Mouse (Mus musculus) MEL (cell line): Measurements from ENCODE around the gene Fam214a. TPM values are rescaled to one million over a fixed set of nuclear protein-coding genes. Genes with fewer than 3 reads are reported as not detected.

ENCODE experiments used
- DNase-seq: peaks from one replicate; pipeline ENCODE4 v3.0.0; 2011; ENCODE audit warnings: low read depth, low spot score
- H3K27ac ChIP-seq: 2 replicates; pipeline ENCODE4 v1.5.1; 2012; ENCODE audit warnings: low read depth, mild to moderate bottlenecking, control low read depth, low read length, moderate library complexity; ENCODE audit not compliant: control insufficient read depth
- H3K27me3 ChIP-seq, 2 experiments: fragments of 150-350 bp in 1 of 2; sonication (generic) in 1 of 2; 2 replicates each; pipeline ENCODE4 v1.6.1; 2012; ENCODE audit warnings: low read length in 2 of 2, mild to moderate bottlenecking in 2 of 2, improper control_type of control experiment in 1 of 2, moderate library complexity in 1 of 2; ENCODE audit not compliant: insufficient read depth in 2 of 2, control insufficient read depth in 1 of 2
- H3K36me3 ChIP-seq, 2 experiments: 2 replicates each; pipeline ENCODE4 v1.6.1; 2012 to 2014; ENCODE audit warnings: low read length in 2 of 2, improper control_type of control experiment in 1 of 2, inconsistent platforms in 1 of 2, mild to moderate bottlenecking in 1 of 2; ENCODE audit not compliant: insufficient read depth in 2 of 2, control insufficient read depth in 1 of 2
- H3K4me1 ChIP-seq, 2 experiments: fragments of 150-350 bp in 1 of 2; sonication (generic) in 1 of 2; 2 replicates each; pipeline ENCODE4 v1.6.1; 2012; ENCODE audit warnings: low read length in 2 of 2, improper control_type of control experiment in 1 of 2, mild to moderate bottlenecking in 1 of 2; ENCODE audit not compliant: insufficient read depth in 2 of 2, control insufficient read depth in 1 of 2
- H3K4me3 ChIP-seq, 2 experiments: fragments of 150-350 bp in 1 of 2; sonication (generic) in 1 of 2; 2 replicates each; pipeline ENCODE4 v1.5.1; 2012; ENCODE audit warnings: low read depth in 2 of 2, low read length in 2 of 2, mild to moderate bottlenecking in 2 of 2, moderate library complexity in 2 of 2, control low read depth in 1 of 2, improper control_type of control experiment in 1 of 2; ENCODE audit not compliant: control insufficient read depth in 1 of 2, insufficient read depth in 1 of 2
- H3K79me2 ChIP-seq: 2 replicates; pipeline ENCODE4 v1.6.1; 2012; ENCODE audit warnings: mild to moderate bottlenecking, low read length, moderate library complexity; ENCODE audit not compliant: control insufficient read depth, poor library complexity, insufficient read depth
- H3K9ac ChIP-seq: 2 replicates; pipeline ENCODE4 v1.6.1; 2012; ENCODE audit warnings: low read depth, mild to moderate bottlenecking, control low read depth, low read length, moderate library complexity; ENCODE audit not compliant: control insufficient read depth, poor library complexity, severe bottlenecking
- H3K9me3 ChIP-seq: fragments of 150-350 bp; sonication (generic); replicated peaks from 2 replicates; pipeline ENCODE4 v1.6.1; 2012; ENCODE audit warnings: mild to moderate bottlenecking, low read length, improper control_type of control experiment, moderate library complexity; ENCODE audit not compliant: insufficient read depth
- BHLHE40 ChIP-seq: IDR thresholded peaks from 2 replicates; pipeline ENCODE4 v1.6.1; 2012; ENCODE audit warnings: low read depth, mild to moderate bottlenecking, inconsistent platforms, low read length, improper control_type of control experiment, borderline replicate concordance
- CHD1 ChIP-seq: IDR thresholded peaks from 2 replicates; pipeline ENCODE4 v1.6.1; 2012; ENCODE audit warnings: low read depth, mild to moderate bottlenecking, inconsistent platforms, low read length, improper control_type of control experiment
- CHD2 ChIP-seq: IDR thresholded peaks from 2 replicates; pipeline ENCODE4 v1.6.1; 2011; ENCODE audit warnings: low read length, improper control_type of control experiment
- CTCF ChIP-seq, 3 experiments: IDR thresholded peaks in 2 of 3; conservative IDR thresholded peaks in 1 of 3; 2 replicates each; pipeline ENCODE4 v1.5.1; 2011 to 2012; ENCODE audit warnings: low read length in 3 of 3, low read depth in 2 of 3, mild to moderate bottlenecking in 2 of 3, improper control_type of control experiment in 1 of 3, inconsistent platforms in 1 of 3, mixed read lengths in 1 of 3, moderate library complexity in 1 of 3; ENCODE audit not compliant: control insufficient read depth in 1 of 3, insufficient read depth in 1 of 3, poor library complexity in 1 of 3, severe bottlenecking in 1 of 3
- EP300 ChIP-seq, 2 experiments: IDR thresholded peaks; 2 replicates each; pipeline ENCODE4 v1.6.1; 2011; ENCODE audit warnings: improper control_type of control experiment in 2 of 2, low read length in 2 of 2, low read depth in 1 of 2, mild to moderate bottlenecking in 1 of 2
- ETS1 ChIP-seq: IDR thresholded peaks from 2 replicates; pipeline ENCODE4 v1.6.1; 2012; ENCODE audit warnings: low read depth, mild to moderate bottlenecking, inconsistent platforms, low read length, improper control_type of control experiment, moderate library complexity
- MAFK ChIP-seq: IDR thresholded peaks from 2 replicates; pipeline ENCODE4 v1.6.1; 2011; ENCODE audit warnings: low read depth, mild to moderate bottlenecking, low read length, improper control_type of control experiment, borderline replicate concordance
- MAZ ChIP-seq: IDR thresholded peaks from 2 replicates; pipeline ENCODE4 v1.6.1; 2012; ENCODE audit warnings: low read depth, mild to moderate bottlenecking, inconsistent platforms, low read length, improper control_type of control experiment
- MYC ChIP-seq: IDR thresholded peaks from 2 replicates; pipeline ENCODE4 v1.6.1; 2011; ENCODE audit warnings: low read depth, mild to moderate bottlenecking, low read length, improper control_type of control experiment, moderate library complexity
- NRF1 ChIP-seq: IDR thresholded peaks from 2 replicates; pipeline ENCODE4 v1.6.1; 2014; ENCODE audit warnings: low read depth, mild to moderate bottlenecking, inconsistent platforms, low read length, improper control_type of control experiment, moderate library complexity; ENCODE audit not compliant: poor library complexity, insufficient read depth, severe bottlenecking
- POLR2AphosphoS5 ChIP-seq: IDR thresholded peaks from 2 replicates; pipeline ENCODE4 v1.6.1; 2012; ENCODE audit warnings: low read depth, borderline replicate concordance, mild to moderate bottlenecking, inconsistent platforms, low read length, moderate library complexity, mixed read lengths
- RAD21 ChIP-seq: IDR thresholded peaks from 2 replicates; pipeline ENCODE4 v1.6.1; 2011; ENCODE audit warnings: mild to moderate bottlenecking, low read depth, low read length, improper control_type of control experiment
- RCOR1 ChIP-seq: IDR thresholded peaks from 2 replicates; pipeline ENCODE4 v1.6.1; 2012; ENCODE audit warnings: low read depth, mild to moderate bottlenecking, inconsistent platforms, low read length, improper control_type of control experiment
- SMC3 ChIP-seq: IDR thresholded peaks from 2 replicates; pipeline ENCODE4 v1.6.1; 2011; ENCODE audit warnings: low read depth, low read length, improper control_type of control experiment
- TAL1 ChIP-seq: IDR thresholded peaks from 2 replicates; pipeline ENCODE4 v1.6.1; 2012; ENCODE audit warnings: mild to moderate bottlenecking, inconsistent platforms, low read length, moderate library complexity, mixed read lengths
- TBP ChIP-seq: IDR thresholded peaks from 2 replicates; pipeline ENCODE4 v1.8.0; 2011; ENCODE audit warnings: low read depth, low read length, improper control_type of control experiment
- TCF12 ChIP-seq: IDR thresholded peaks from 2 replicates; pipeline ENCODE4 v1.6.1; 2014; ENCODE audit warnings: low read depth, mild to moderate bottlenecking, inconsistent platforms, low read length, improper control_type of control experiment, moderate library complexity
- USF1 ChIP-seq: IDR thresholded peaks from 2 replicates; pipeline ENCODE4 v1.6.1; 2014; ENCODE audit warnings: low read depth, mild to moderate bottlenecking, inconsistent platforms, low read length, improper control_type of control experiment, moderate library complexity
- polyA plus RNA-seq, 2 experiments: library from polyadenylated mRNA; stranded (reverse) in 1 of 2; unstranded in 1 of 2; fragments of >175 nt in 1 of 2; fragments of >200 nt in 1 of 2; gene quantifications; 2 replicates each; pipeline versions ENCODE4 v1.2.1 to v1.2.4; 2012; ENCODE audit warnings: low replicate concordance in 2 of 2, low read depth in 1 of 2; ENCODE audit not compliant: insufficient read length in 2 of 2, insufficient read depth in 1 of 2, missing spikeins in 1 of 2
- total RNA-seq: library from RNA; depleted of rRNA; stranded (reverse); fragments of 300-350 nt; gene quantifications from 2 replicates; pipeline ENCODE4 v1.2.3, GENCODE M21; 2012

Gene Fam214a
- total and polyA plus RNA-seq, 3 experiments = 2.3 to 3.9 TPM; not detected in 1

DNA sequence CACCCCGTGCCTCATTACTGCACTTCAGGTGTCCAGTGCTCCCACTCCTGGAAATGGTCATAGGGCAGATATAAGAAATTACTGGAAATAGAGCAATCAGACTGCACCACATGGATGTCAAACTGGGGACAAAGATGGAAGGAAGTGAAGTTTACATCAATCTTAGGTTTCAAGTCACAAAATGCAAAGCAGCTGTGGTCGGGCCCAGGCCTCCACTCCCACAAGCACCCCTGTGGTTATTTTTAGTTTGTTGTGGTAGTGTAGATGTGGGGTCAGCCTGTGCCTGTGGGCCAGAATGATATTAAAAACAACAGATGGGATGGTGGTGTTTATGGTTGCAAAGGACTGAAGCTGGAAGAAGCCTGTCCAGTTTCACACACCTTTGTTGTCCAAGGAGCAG is 33.1 kb downstream of the Fam214a start:
- TF ChIP-seq MAZ (no peak), MYC (no peak), SMC3 (no peak), TCF12 (no peak), TAL1 (no peak)
- TF ChIP-seq, all 39 proteins: peak for 0
- no peak for DNase-seq

DNA sequence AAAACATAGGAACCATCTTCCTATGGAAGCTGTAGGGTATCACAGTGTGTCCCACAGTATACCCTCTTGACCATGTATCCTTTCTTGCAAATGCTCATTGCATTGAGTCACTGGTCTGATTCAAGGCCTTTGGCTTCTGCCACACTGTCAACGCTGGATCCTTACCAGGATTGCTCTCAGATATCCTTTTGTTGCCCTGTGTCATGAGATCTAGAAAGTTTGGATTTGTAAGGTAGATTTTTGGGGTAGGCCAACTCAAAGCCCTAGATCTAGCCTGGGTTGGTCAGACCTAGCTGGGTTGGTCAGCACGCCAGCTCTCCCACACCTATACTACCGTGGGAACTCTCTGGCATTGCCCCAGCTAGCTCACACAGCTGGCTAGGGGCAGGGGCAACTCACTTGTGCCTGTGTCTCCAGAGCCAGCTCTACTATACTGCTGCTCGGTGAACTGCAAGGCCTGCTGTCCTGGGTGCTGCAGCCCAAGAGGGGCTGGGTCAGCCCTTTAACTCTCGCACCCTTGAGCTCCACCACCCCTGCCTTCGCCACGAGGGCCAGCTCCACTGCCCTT is 36.3 kb downstream of the Fam214a start:
- TF ChIP-seq CHD2 (no peak), TAL1 (no peak), CHD1 (no peak), RCOR1 (no peak), POLR2AphosphoS5 (no peak), EP300 (IDR thresholded peaks at IDR 0.05; ENCODE audit: low read depth in 1 of 2, low read length in 2 of 2) (no peak), SMC3 (no peak), USF1 (no peak), MAFK (no peak), TCF12 (no peak), RAD21 (no peak), MYC (no peak), TBP (no peak), CTCF (IDR thresholded peaks at IDR 0.05 in 2 of 3, conservative IDR thresholded peaks at IDR 0.05 in 1 of 3; ENCODE audit: control insufficient read depth in 1 of 3, insufficient read depth in 1 of 3, low read depth in 2 of 3, low read length in 3 of 3, poor library complexity in 1 of 3, severe bottlenecking in 1 of 3) (no peak), BHLHE40 (no peak), NRF1 (no peak), ETS1 (no peak)
- no peaks in the 10 kb centered on the region for H3K36me3 ChIP-seq
- H3K9me3 ChIP-seq = no peaks in the 10 kb centered on the region
- no peaks in the 10 kb centered on the region for H3K79me2 ChIP-seq
- H3K4me3 ChIP-seq = no peak overlapping the region
- H3K27me3 ChIP-seq = no peaks in the 10 kb centered on the region
- no peak for DNase-seq
- H3K4me1 ChIP-seq = no peaks in the 10 kb centered on the region
- no peak overlapping the region for H3K27ac ChIP-seq
- no peak overlapping the region for H3K9ac ChIP-seq

More for the DNA sequence above, 33.1 kb downstream of the Fam214a start:
- no peaks in the 10 kb centered on the region for H3K27me3 ChIP-seq
- no peaks in the 10 kb centered on the region for H3K79me2 ChIP-seq
- no peak overlapping the region for H3K4me3 ChIP-seq
- peaks cover 0 to 2% of the 10 kb centered on the region in 2 experiments; a peak in 1 of 4 replicates for H3K4me1 ChIP-seq
- H3K36me3 ChIP-seq = no peaks in the 10 kb centered on the region; a peak in 1 of 4 replicates
- no peaks in the 10 kb centered on the region for H3K9me3 ChIP-seq
- no peak overlapping the region for H3K9ac ChIP-seq
- H3K27ac ChIP-seq = no peak overlapping the region
